Mouse (Mus musculus) 3134 (cell line): ENCODE results near the gene A430033K04Rik.

ENCODE experiments used
- DNase-seq: peaks from one replicate; pipeline ENCODE4 v3.0.0-alpha.2; 2011; ENCODE audit warnings: low spot score; ENCODE audit not compliant: insufficient read length; ENCODE audit errors: extremely low read depth

A430033K04Rik gene

GRCm38 (mm10) chr5:138694496-138695167 lies 72.0 kb downstream of the A430033K04Rik start:
- DNase-seq: peak; percentile 65

- DNase-seq: no peak
Observed at GRCm38 (mm10) chr5:138697466-138697865, 74.8 kb downstream of the A430033K04Rik start.
